Mouse (Mus musculus) retina, embryonic 14.5 days (tissue): ENCODE data around the gene Ift140.

ENCODE experiments used
- DNase-seq: peaks from one replicate; pipeline ENCODE4 v3.0.0-alpha.2; 2015; ENCODE audit warnings: low spot score

The Ift140 gene

DNA sequence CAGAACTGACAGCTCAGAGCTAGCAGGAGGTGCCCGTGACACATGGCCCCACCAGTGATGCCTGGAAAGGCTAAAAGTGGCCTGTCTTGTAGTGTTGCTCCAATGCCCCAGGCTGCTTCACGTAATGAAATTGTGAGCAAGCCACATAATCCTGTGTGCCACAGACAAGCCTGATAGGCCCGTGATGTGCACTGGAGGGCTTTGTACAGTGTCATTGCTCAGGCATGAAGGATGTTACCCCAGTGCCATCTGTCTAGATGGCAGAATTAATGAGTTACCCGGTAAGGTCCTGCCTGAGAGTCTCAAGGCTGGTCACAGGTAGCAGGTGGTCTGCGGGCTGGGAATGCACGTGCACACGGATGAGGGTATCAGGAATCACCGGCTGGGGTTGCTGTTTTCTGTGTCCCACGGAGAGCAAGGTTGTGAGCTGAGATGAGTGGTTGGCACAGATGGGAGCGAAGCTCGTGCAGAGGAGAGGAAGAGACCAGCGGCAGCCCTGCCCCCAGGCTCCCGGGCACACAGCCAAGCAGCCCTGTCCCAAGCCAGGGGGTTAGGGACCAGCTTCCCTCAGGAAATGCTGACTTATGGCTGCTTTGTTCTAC, 62.0 kb downstream of the Ift140 start:
- no peak for DNase-seq

DNA sequence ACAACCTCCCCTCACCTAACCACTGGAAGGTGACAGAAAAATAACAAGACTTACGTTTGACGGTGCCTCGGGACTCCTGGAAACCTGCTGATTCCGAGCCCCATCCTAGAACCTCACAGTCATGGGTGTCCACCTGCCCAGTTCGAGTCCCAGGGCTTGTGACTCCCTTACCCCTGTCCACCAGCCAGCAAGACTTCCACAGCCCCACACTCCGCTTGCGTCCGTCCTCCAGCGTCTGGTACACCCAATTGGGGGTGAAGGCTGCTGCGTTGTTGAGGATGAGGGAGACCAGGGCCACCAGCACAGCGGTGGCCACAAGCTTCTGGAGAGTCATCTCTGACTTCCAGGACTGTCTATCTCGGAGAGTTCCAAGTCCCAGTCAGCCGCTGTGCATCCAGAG, 64.3 kb downstream of the Ift140 start:
- no peak for DNase-seq

DNA sequence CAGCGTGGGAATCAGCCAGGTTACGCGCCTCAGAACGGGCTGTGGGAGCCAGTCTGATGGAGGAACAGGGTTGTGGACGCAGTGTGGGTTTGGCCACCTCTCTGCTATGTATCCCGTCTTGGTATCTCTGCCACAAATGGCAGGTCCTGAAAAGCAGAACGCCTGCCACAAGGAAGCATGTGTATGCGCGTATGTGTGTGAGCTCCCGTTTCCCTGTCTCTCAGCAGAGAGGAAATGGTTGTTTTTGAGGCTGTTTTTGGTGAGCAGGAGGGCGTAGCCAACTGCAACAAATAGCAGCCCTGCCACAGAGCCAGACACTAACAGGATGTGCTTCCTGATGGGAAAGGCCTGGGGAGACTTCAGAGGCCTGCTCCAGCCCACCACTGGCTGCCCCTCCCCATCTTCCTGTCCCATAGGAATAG, 65.1 kb downstream of the Ift140 start:
- no peak for DNase-seq

GRCm38 (mm10) chr17:25082081-25082847, 66.4 kb downstream of the Ift140 start:
- DNase-seq = no peak

GRCm38 (mm10) chr17:25082887-25083286, 67.0 kb downstream of the Ift140 start:
- DNase-seq = no peak

DNA sequence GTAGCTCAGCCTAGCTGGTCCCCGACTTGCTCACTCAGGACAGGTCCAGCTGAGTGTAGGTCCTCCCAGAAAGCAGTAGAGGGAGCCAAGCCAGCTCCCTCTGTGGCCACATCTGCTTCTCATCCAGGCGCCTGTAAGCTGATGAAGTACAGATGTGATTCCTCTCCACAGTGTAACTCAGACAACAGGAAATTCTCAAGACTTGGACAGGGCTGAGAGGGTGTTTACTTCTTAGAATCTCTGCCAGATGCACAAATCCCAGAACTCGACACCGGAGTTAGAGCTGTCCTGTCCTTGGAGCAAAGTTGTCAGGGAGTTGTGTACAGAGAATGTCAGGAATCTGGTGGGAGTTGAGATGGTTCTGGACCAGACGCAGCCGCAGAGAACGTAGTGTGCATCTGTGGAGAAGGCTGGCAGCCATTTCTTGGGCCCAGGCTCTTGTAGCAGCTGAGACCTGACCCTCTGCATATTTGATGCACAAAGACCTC, 67.6 kb downstream of the Ift140 start, which contains the start of gene Tmem204:
Gene Tmem204, minus strand, starts transcription at position 148 of the 488 bp plus-strand sequence.
- peak; percentile 1 for DNase-seq

- DNase-seq = no peak
These were observed 69.0 kb downstream of the Ift140 start for GRCm38 (mm10) chr17:25084835-25085385.

GRCm38 (mm10) chr17:25086724-25087123, 70.8 kb downstream of the Ift140 start:
- no peak for DNase-seq

DNA sequence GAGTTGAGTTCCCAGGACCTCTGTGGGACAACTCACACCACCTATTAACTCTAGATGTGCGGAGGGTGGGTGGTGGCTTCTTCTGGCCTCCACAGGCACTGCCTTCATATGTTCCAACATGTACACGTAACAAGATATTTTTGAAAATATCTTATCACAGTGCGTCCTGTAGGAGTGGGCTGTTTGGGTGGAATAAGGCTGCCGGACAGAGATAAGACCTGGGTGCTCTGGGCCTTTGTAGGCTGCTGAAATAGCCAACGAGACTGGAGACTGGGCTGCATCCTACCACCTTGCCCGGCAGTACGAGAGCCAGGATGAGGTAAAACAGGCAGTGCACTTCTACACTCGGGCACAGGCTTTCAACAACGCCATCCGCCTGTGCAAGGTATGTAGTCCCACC, 73.3 kb downstream of the Ift140 start:
- no peak for DNase-seq

- no peak for DNase-seq
These were observed 74.6 kb downstream of the Ift140 start for GRCm38 (mm10) chr17:25090450-25090849.

- DNase-seq = no peak
These were observed 80.3 kb downstream of the Ift140 start for GRCm38 (mm10) chr17:25096221-25096620.

DNA sequence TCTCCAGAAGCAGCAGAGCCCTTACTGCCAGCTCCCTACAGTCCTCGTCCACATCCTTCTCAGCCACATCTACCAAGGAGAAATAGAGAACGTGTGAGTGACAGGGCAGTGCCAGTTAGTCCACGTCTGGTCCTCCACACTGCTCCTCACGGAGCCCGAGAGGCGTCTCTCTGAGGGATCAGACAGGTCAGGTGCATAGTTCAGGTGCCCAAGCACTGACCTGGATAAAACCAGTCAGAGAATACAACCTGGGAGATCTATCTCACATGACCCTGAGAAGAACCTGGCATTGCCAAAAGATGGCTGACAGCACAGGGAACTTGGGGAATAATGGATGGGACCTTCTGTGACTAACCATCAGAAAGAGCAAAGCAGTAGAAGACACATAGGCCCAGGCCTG, 84.2 kb downstream of the Ift140 start:
- DNase-seq = no peak

DNA sequence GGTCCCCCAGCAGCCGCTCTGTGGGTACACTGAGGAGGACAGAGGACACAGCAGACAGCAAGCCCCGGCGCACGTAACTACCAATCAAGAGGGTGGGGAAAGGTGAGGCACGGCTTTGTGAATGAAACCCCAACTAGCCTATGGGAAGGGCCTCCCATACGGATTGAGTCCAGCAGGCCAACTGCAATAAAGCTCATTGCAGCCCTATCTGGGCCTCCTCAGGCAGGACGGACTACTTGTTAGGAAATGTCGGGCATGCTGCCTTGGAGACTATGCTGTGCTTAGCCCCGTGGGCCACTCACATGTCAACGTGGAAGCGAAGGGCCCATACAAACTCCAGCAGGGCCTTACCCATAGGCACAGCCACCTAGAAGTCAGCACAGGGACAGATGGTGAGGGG, 85.5 kb downstream of the Ift140 start:
- DNase-seq = no peak

GRCm38 (mm10) chr17:25107786-25108185, 91.9 kb downstream of the Ift140 start:
- no peak for DNase-seq

DNA sequence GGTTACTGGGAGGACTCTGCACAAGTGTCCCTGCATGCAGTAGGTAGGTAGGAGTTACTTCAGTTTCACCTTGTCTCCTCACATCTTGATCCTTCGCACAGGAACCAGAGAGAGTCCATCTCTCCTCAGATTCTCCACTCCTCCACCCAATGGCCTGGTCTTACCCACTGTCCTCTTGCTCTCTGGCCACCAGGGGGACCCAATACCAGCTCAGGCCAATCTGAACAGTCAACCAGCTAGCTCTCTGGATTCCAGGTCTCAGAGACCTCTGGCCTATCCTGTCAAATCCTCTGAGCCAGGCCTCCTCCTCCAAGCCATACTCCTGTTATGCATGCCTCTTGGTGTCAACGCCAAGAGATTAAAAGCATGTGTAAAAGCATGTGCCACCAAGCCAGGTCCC, 93.7 kb downstream of the Ift140 start:
- peak; percentile 69 for DNase-seq

DNA sequence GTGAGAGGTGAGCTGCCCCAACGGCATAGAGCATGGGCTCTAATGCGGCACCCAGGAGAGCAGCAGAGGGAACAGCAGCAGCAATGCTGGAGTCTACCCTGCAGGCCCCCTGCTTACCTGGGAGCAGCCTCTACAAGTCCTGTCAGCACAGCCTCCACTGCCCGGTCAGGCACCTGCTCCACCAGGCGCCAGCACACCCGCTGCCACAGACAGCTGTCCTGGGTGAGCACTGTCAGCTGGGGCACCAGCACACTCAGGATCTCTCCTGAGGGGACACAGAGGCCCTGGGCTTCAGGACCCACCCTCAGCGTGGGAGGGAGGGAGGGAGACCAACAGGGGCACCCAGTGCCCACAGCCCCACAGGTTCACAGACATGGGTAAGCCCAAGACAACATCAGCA, 94.7 kb downstream of the Ift140 start:
- no peak for DNase-seq

DNA sequence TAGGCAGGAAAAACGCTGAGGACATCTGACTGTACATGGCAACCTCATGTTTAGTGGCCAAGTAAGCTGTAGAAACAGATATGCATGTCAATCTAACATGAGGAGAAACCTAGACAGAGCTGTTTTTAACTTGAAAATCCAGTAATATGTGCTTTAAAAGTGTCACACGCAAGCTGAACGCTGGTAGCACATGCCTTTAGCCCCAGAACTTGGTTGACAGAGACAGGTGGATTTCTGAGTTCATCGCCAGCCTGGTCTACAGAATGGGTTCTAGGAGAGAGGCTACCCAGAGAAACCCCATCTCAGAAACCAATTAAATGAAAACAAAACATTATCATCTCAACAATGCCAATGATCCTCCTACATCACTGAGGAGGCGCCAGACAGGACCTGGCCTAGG, 95.3 kb downstream of the Ift140 start:
- DNase-seq = no peak

- DNase-seq = no peak
These were observed 96.0 kb downstream of the Ift140 start for GRCm38 (mm10) chr17:25111739-25112422.

- DNase-seq = no peak
These were observed 96.5 kb downstream of the Ift140 start for GRCm38 (mm10) chr17:25112423-25112810.

GRCm38 (mm10) chr17:25114908-25115645, 99.2 kb downstream of the Ift140 start:
- DNase-seq = peak; percentile 5

DNA sequence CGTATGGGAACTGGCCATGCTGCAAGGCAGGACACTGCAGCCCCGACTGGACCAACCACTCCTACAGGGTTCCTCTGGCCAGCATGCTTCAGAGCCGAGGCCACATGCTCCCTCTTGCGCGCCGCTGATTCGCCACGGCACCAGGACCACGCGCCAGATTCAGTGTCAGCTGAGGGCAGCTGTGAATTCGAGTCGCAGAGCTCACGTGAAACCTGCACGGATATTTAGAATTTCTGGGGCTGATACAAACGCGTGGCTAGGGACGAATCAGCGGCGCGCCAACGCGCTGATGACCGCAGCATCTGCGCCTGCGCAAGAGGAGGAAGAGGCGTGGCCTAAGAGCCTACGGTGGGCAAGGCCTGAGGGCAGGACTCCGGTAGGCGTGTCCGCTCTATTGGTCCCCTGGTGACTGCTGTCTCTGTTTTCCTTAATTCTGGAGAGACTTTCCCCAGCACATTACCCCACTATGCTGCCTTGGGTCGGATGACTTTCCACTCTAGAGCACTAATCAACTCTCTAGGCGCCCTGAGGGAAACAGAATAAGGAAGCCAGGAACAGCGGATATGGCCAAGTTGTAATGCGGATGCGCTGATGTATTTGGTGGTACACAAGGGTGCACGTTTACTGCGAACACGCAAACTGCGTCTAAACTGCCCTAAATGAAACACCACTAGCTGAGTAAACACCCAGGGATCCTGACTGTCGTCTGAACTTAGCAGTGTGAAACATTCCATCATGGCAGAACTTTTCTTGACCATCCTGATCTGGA, 100.0 kb downstream of the Ift140 start, which contains the start of gene Telo2:
Gene Telo2, minus strand, starts transcription at position 304 of the 769 bp plus-strand sequence.
- DNase-seq = peak; percentile 96
